Mouse (Mus musculus) CH12.LX (cell line): Measurements from ENCODE around the gene Diaph2.

Experiments
- CHD2 ChIP-seq: IDR thresholded peaks from 2 replicates; pipeline ENCODE4 v1.6.1; 2011; ENCODE audit warnings: low read length, improper control_type of control experiment
- E2F4 ChIP-seq: IDR thresholded peaks from 2 replicates; pipeline ENCODE4 v1.6.1; 2011; ENCODE audit warnings: low read depth, low read length, improper control_type of control experiment; ENCODE audit not compliant: insufficient replicate concordance
- POLR2A ChIP-seq: IDR thresholded peaks from 2 replicates; pipeline ENCODE4 v1.6.1; 2011; ENCODE audit warnings: low read depth, mild to moderate bottlenecking, improper control_type of control experiment, low read length
- ZC3H11A ChIP-seq: IDR thresholded peaks from 2 replicates; pipeline ENCODE4 v1.6.1; 2012; ENCODE audit warnings: low read depth, mild to moderate bottlenecking, inconsistent platforms, low read length, improper control_type of control experiment

- no peak for TF ChIP-seq POLR2A
- TF ChIP-seq E2F4, result no peak
- no peak for TF ChIP-seq ZC3H11A
- no peak for TF ChIP-seq CHD2
These were observed 723.6 kb downstream of the Diaph2 start for GRCm38 (mm10) chrX:130473133-130473532.
